Mouse (Mus musculus) lung, embryonic 14.5 days (tissue): Measurements from ENCODE around the gene Asap3. TPM values are rescaled to one million over a fixed set of nuclear protein-coding genes. Genes with fewer than 3 reads are reported as not detected.

Source experiments
- ATAC-seq: fragments of 200-750 bp; cut with Nextera tagmentation; 2 replicates; pipeline ENCODE4 v1.8.0; 2017; ENCODE audit warnings: mild to moderate bottlenecking, moderate TSS enrichment, moderate library complexity; ENCODE audit not compliant: insufficient read depth
- DNase-seq: peaks from one replicate; pipeline ENCODE4 v3.0.0-alpha.2; 2015
- H3K27ac ChIP-seq: fragments of 300-500 bp; sonication (generic); 2 replicates; pipeline ENCODE4 v1.5.1; 2014; ENCODE audit warnings: low read depth, mild to moderate bottlenecking, moderate library complexity
- H3K27me3 ChIP-seq: fragments of 300-500 bp; sonication (generic); 2 replicates; pipeline ENCODE4 v1.6.1; 2014; ENCODE audit warnings: low read length, control low read depth; ENCODE audit not compliant: insufficient read depth
- H3K36me3 ChIP-seq: fragments of 300-500 bp; sonication (generic); 2 replicates; pipeline ENCODE4 v1.6.1; 2014; ENCODE audit warnings: control low read depth; ENCODE audit not compliant: insufficient read depth
- H3K4me1 ChIP-seq: fragments of 300-500 bp; sonication (generic); 2 replicates; pipeline ENCODE4 v1.6.1; 2014; ENCODE audit warnings: antibody characterized with exemption, control low read depth; ENCODE audit not compliant: insufficient read depth
- H3K4me2 ChIP-seq: fragments of 300-500 bp; sonication (generic); 2 replicates; pipeline ENCODE4 v1.6.1; 2014; ENCODE audit warnings: mild to moderate bottlenecking
- H3K4me3 ChIP-seq: fragments of 300-500 bp; sonication (generic); 2 replicates; pipeline ENCODE4 v1.5.1; 2014; ENCODE audit warnings: low read depth, low read length
- H3K9ac ChIP-seq: fragments of 300-500 bp; sonication (generic); 2 replicates; pipeline ENCODE4 v1.6.1; 2014
- H3K9me3 ChIP-seq: fragments of 300-500 bp; sonication (generic); 2 replicates; pipeline ENCODE4 v1.6.1; 2016; ENCODE audit warnings: low read depth, low read length, control low read depth
- CTCF ChIP-seq: IDR thresholded peaks from 2 replicates; pipeline ENCODE4 v1.5.1; 2016; ENCODE audit warnings: antibody characterized with exemption, low read depth
- WGBS: fragments of 180-500 bp; shearing (Covaris S2); extraction: QIAGEN DNeasy Blood & Tissue Kit; methylation state at CpG from one replicate; pipeline ENCODE4 v1.1.7; 2014; 5-methylcytosine and 5-hydroxymethylcytosine counted together
- polyA plus RNA-seq: library from polyadenylated mRNA; unstranded; fragments of >200 nt; fragmentation: Nextera tagmentation; extraction: Ambion mirVana; gene quantifications from 2 replicates; pipeline ENCODE4 v1.2.1, GENCODE M21; 2014

Asap3 gene
- polyA plus RNA-seq, 1 experiment from 2014 or later = 5.4 TPM

DNA sequence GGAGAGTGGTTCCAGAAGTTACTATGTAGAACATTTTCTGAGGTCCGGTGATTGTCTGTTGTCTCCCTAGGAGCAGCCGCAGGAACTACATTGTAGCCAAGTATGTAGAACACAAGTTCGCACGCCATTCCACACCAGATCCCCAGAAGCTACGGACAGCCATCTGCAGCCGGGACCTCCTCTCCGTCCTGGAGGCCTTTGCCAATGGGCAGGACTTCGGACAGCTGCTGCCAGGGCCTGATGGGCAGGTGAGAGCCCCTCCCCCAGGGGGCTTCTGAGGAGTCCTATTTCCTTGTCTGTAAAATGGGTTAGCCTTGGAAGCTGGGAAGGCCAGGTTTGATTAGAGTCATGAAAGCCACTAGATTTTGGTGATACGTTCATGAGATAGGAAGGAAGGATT, 32.9 kb downstream of the Asap3 start:
- Histone ChIP-seq H3K9ac (no peak overlapping the region), H3K36me3 (peaks cover 27% of the 10 kb centered on the region; the same call in 1 of the 2 replicates), H3K4me1 (peaks cover 2% of the 10 kb centered on the region; the same call in 1 of the 2 replicates), H3K27me3 (peaks cover 13% of the 10 kb centered on the region), H3K27ac (no peak overlapping the region), H3K9me3 (no peaks in the 10 kb centered on the region), H3K4me2 (no peak overlapping the region), H3K4me3 (no peak overlapping the region)
- whole genome bisulfite sequencing = 75% methylated on average over 9 of the region's 9 CpGs
- no peak for TF ChIP-seq CTCF
- DNase-seq (no peak), ATAC-seq (no peak)

DNA sequence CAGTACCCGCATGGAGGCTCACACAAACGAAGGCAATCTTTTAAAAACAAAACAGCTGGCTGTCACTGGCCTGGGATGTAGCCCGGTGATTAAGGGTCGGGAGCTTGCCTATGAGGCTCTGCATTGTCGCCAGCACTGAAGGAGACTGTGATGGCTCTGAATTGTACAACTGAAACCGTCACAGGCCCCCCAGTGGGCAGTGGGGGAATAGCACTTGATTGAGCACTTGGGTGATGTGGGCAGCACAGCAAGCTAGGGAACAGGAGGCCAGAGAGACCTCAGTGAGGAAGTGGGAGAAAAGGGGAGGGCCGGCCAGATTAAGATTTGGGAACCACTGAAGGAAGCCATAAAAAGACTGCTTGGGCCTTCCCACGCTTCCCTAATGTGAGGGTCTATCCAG, 33.5 kb downstream of the Asap3 start:
- Histone ChIP-seq H3K27me3 (peaks cover 13% of the 10 kb centered on the region), H3K4me3 (no peak overlapping the region), H3K4me1 (peaks cover 2% of the 10 kb centered on the region; the same call in 1 of the 2 replicates), H3K9ac (no peak overlapping the region), H3K9me3 (no peaks in the 10 kb centered on the region), H3K27ac (no peak overlapping the region), H3K36me3 (peaks cover 27% of the 10 kb centered on the region; the same call in 1 of the 2 replicates), H3K4me2 (no peak overlapping the region)
- peak; percentile 88 for DNase-seq
- peak; percentile 46; the same call in 1 of the 2 replicates for ATAC-seq
- TF ChIP-seq CTCF = peak; percentile 80
- WGBS = 20% methylated on average over 8 of the region's 8 CpGs

DNA sequence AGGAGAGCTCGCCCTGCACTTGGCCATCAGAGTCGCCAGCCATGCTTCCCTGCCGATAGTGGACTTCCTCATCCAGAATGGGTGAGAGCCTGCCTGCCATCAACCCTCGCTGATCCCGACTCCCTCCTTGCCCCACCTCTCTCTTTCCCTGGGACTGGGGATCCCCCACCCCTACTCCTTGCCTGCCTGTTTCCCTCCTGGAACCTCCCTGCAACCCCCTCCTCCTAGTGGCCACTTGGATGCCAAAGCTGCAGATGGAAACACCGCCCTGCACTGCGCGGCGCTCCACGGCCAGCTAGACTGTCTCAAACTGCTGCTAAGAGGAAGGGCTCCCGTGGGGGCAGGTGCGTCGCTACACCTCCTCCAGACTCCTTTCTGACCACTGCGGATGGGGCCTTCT, 34.0 kb downstream of the Asap3 start:
- Histone ChIP-seq H3K27ac (no peak overlapping the region), H3K27me3 (peaks cover 13% of the 10 kb centered on the region), H3K9me3 (no peaks in the 10 kb centered on the region), H3K9ac (no peak overlapping the region), H3K4me2 (no peak overlapping the region), H3K4me3 (no peak overlapping the region), H3K4me1 (peaks cover 2% of the 10 kb centered on the region; the same call in 1 of the 2 replicates), H3K36me3 (peaks cover 27% of the 10 kb centered on the region; the same call in 1 of the 2 replicates)
- no peak for DNase-seq
- WGBS = 62% methylated on average over 14 of the region's 14 CpGs
- no peak for ATAC-seq
- no peak for TF ChIP-seq CTCF

DNA sequence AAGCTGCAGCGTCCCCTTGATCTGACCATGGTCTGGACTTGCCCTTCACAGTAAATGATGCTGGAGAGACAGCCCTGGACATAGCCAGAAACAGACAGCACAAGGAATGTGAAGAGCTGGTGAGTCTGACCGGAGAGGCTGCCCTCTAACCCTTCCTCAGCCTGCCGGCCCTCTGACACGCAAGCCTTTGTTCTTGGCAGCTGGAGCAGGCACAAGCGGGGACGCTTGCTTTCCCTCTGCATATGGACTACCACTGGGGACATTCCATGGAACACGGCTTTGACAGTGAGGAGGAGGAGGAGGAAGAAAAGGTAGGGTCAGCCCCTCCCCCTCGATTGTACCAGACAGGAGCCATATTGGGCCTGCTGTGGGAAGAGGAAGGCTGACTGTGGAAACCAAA, 34.8 kb downstream of the Asap3 start:
- no peak for TF ChIP-seq CTCF
- peaks cover 2% of the 10 kb centered on the region; the same call in 1 of the 2 replicates for H3K4me1 ChIP-seq
- H3K9me3 ChIP-seq = no peaks in the 10 kb centered on the region
- no peak for ATAC-seq
- no peak for DNase-seq
- 56% methylated on average over 8 of the region's 8 CpGs for WGBS
- no peak overlapping the region for H3K9ac ChIP-seq
- peaks cover 21% of the 10 kb centered on the region for H3K27me3 ChIP-seq
- no peak overlapping the region for H3K4me2 ChIP-seq
- H3K27ac ChIP-seq = no peak overlapping the region
- peaks cover 27% of the 10 kb centered on the region; the same call in 1 of the 2 replicates for H3K36me3 ChIP-seq
- H3K4me3 ChIP-seq = no peak overlapping the region

DNA sequence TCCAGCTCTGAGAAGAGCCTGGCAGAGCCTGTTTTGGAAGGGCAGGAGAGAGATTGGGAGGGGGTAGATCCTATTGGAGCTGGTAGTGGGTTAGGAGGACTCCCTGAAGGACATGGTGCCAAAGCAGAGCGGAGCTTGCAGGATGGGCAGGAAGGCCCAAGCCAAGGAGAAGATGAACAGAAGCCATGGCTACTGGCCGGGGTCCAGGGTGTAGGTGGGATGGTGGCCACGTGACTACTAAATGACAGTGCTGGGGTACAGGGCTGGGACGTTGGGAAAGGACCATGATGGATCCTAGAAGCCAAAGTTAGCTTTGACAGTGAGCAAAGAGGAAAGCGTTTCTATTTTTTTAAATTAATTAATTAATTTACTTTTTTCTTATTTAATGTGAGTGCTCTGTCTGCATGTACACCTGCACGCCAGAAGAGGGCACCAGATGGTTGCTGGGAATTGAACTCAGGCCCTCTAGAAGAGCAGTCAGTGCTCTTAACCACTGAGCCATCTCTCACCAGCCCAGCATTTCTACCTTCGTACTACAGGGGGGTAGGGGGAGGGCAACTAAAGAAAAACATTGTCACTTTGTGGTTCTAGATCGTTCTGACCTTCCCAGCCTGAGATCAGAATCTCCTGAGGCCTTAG, 36.0 kb downstream of the Asap3 start:
- Histone ChIP-seq H3K27ac (no peak overlapping the region), H3K9ac (no peak overlapping the region), H3K36me3 (peaks cover 27% of the 10 kb centered on the region; the same call in 1 of the 2 replicates), H3K9me3 (no peaks in the 10 kb centered on the region), H3K4me1 (peaks cover 6% of the 10 kb centered on the region; the same call in 1 of the 2 replicates), H3K4me3 (no peak overlapping the region), H3K4me2 (no peak overlapping the region), H3K27me3 (peaks cover 33% of the 10 kb centered on the region)
- ATAC-seq = no peak
- peak; percentile 67 for TF ChIP-seq CTCF
- 44% methylated on average over 8 of the region's 8 CpGs for WGBS
- peak; percentile 58 for DNase-seq

DNA sequence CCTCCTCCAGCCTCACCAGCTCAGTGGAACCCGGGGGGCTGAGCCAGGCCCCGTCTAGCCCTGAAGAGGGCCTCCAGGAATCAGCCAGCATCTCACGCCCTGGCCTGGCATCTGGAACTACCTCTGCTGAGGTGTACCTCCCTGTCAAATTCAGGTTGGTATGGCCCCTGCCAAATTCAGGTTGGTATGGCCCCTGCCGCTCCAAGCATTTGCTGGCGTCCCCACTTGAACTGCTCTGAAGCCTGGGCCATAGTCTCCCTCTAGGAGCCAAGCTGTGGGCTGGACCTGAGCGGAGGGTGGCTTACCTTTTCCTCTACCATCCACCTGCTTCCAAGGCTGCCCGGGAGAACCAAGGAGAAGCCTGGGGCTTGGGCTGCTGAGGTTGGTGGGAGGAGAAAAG, 36.6 kb downstream of the Asap3 start:
- Histone ChIP-seq H3K9me3 (no peaks in the 10 kb centered on the region), H3K36me3 (peaks cover 27% of the 10 kb centered on the region; the same call in 1 of the 2 replicates), H3K4me2 (no peak overlapping the region), H3K4me3 (no peak overlapping the region), H3K4me1 (peaks cover 11% of the 10 kb centered on the region; the same call in 1 of the 2 replicates), H3K27ac (no peak overlapping the region), H3K9ac (no peak overlapping the region), H3K27me3 (peaks cover 37% of the 10 kb centered on the region)
- ATAC-seq = no peak
- DNase-seq = no peak
- TF ChIP-seq CTCF = no peak
- 78% methylated on average over 7 of the region's 7 CpGs for WGBS

DNA sequence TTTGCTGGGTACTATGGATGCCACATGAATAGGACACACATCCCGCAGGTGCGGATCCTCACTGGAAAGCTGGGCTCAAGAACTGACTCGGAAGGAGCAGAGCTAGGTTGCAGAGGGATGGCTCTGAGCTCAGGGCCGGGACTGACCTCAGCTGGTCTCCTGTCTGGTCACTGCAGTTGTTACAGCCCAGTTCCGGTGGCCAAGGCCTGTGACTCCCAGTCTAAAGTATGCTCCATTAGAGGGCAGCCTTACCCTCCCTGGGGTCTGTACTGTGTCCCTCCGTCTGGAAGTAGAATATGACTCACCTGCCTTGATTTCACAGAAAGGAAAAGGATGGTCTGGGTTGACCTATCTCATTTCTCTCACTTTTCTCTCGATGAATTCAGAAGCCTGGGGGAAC, 38.0 kb downstream of the Asap3 start:
- no peaks in the 10 kb centered on the region for H3K9me3 ChIP-seq
- no peak for TF ChIP-seq CTCF
- H3K4me3 ChIP-seq = no peak overlapping the region
- peaks cover 40% of the 10 kb centered on the region for H3K27me3 ChIP-seq
- ATAC-seq = no peak
- H3K36me3 ChIP-seq = peaks cover 18% of the 10 kb centered on the region; the same call in 1 of the 2 replicates
- DNase-seq = no peak
- peaks cover 10% of the 10 kb centered on the region for H3K4me1 ChIP-seq
- no peak overlapping the region for H3K27ac ChIP-seq
- no peak overlapping the region for H3K9ac ChIP-seq
- no peak overlapping the region for H3K4me2 ChIP-seq
- WGBS = 60% methylated on average over 7 of the region's 7 CpGs
